Mouse (Mus musculus) C2C12 (cell line): ENCODE measurements at regions not wholly inside any gene's neighbourhood (a gene's known extent, or its start where the extent isn't known, plus 50 kb on each side); places are given as distances from the start of the nearest gene placed in this dataset.

Experiments
- CEBPB ChIP-seq: IDR thresholded peaks from one replicate; pipeline ENCODE4 v1.6.1; 2011; ENCODE audit warnings: low read depth, mild to moderate bottlenecking, control low read depth, moderate library complexity
- CTCF ChIP-seq: IDR thresholded peaks from one replicate; pipeline ENCODE4 v1.5.1; 2011; ENCODE audit not compliant: control insufficient read depth, insufficient read depth, insufficient read length
- MYOG ChIP-seq: IDR thresholded peaks from one replicate; pipeline ENCODE4 v1.6.1; 2011; ENCODE audit not compliant: control insufficient read depth, insufficient read length; ENCODE audit errors: extremely low read depth

DNA sequence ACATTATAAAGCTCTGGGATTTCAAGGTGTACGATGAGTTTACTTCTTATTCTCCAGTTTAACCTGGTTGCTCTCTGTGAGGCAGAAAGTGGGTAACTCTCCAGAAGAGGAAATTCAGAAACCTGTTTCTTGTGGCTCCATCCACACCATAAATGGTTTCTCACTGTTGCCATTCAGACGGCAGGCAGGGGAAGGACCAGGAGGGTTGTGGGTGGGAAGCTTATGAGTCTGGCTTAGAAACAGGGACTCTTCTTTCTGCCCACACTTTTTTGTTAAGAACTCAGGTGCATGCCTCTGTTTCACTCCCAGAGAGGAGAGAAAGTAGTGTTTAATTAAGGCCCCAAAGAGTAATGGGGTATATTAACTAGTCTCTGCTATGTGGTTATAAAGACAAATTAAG, 332.5 kb upstream of the Cwc22 start:
- TF ChIP-seq MYOG (no peak), CTCF (no peak), CEBPB (no peak)
